Mouse (Mus musculus): ENCODE results near the gene Nck2. TPM values are rescaled to one million over a fixed set of nuclear protein-coding genes. Genes with fewer than 3 reads are reported as not detected.

Nck2 gene
- polyA plus RNA-seq, 2 experiments, result 8.4 to 9.0 TPM

DNA sequence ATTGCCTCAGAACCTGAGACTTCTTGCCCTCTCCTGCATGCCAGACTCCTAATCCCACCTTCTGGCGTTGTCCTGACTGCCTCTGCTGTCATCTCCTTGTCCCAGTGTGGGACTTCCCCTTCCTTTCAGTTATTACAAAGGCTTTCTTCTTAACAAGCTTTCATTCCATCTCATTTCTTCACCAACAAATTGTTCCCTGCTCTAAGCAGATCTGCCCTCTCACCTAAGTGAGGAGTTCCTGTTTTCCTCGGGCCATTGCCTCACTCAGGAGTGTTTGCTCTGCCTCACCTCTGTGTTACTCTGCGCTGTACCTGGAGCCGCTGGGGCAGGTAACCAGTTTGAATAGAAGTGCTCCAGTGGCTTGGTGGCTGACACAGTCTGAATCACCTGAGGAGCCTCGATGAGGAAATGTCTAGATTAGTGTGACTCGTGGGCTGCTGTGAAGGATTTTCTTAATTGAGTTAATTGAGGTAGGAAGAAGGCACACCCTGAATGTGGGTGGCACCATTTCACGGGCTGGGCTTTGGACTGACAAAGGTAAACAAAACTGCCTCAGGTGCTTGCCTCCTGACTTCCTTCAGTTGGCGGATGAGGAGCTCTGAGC lies 27.8 kb downstream of the Nck2 start:
- H3K4me1 ChIP-seq (replicated peaks; ENCODE audit: control insufficient read depth in 2 of 2, insufficient read depth in 2 of 2, low read length in 1 of 2), result peaks cover 30 to 49% of the 10 kb centered on the region in 2 experiments
- 56% methylated on average over 8 of the region's 8 CpGs for WGBS (ENCODE audit: insufficient replicate concordance)
- H3K9ac ChIP-seq (replicated peaks), result no peak overlapping the region
- H3K27me3 ChIP-seq (ENCODE audit: control insufficient read depth, insufficient read depth, low read length), result no peaks in the 10 kb centered on the region
- no peak for ATAC-seq (ENCODE audit: insufficient read depth)
- no peak overlapping the region for H3K27ac ChIP-seq
- no peak for TF ChIP-seq CTCF (IDR thresholded peaks at IDR 0.05; ENCODE audit: low read depth)
- TF ChIP-seq EP300 (IDR thresholded peaks at IDR 0.05; ENCODE audit: low read depth), result no peak
- H3K4me3 ChIP-seq (ENCODE audit: insufficient read depth in 1 of 2, low read depth in 2 of 2, low read length in 2 of 2), result no peak overlapping the region
- DNase-seq (ENCODE audit: low read depth in 3 of 3, low spot score in 3 of 3), result no peak
- H3K36me3 ChIP-seq (replicated peaks; ENCODE audit: control insufficient read depth, insufficient read depth, low read depth), result no peaks in the 10 kb centered on the region
- no peaks in the 10 kb centered on the region for H3K9me3 ChIP-seq (ENCODE audit: control insufficient read depth, low read length)
- no peak overlapping the region for H3K4me2 ChIP-seq (ENCODE audit: low read depth)

DNA sequence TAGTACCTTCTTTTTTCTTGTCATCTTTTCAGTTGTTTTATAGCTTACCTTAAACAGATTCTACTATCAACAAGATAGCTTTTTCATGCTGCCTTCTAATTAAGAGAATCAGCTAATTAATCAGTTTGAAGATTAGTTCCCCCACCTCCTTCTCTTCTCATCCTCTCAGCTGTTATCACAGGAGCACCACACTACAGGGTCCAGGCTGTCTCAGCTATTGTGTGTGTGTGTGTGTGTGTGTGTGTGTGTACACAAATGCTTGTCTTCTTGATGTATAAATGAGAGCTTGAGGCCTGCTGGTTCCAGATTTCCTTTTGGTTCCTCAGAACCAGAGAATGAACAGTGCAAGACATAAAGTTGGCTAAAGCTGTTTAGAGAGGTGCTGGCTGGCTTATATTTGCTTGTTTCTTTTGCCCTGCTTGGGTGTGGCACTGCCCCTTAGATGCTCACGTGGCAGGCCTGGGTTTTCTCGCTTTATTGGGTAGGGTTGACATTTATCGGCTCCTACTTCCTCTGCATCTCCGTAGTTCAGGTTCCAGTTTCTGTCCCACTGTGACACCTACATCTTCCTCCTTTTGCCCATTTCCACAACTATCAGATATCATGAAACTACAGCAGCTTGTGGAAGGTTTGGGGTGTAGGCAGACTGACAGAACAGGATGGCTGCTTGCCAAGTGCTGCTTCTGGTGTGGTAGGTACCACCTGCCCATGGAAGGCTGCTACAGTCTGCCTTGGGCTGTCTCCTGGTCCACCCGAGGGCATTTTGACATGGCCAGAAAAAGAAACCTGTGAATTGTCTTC lies 29.6 kb downstream of the Nck2 start:
- Histone ChIP-seq H3K9ac (replicated peaks) (peak overlapping the region; percentile 31; the same call in 1 of the 2 replicates), H3K27me3 (ENCODE audit: control insufficient read depth, insufficient read depth, low read length) (no peaks in the 10 kb centered on the region), H3K4me1 (replicated peaks; ENCODE audit: control insufficient read depth in 2 of 2, insufficient read depth in 2 of 2, low read length in 1 of 2) (peaks cover 27 to 37% of the 10 kb centered on the region in 2 experiments), H3K27ac (peak overlapping the region; percentile 44), H3K4me2 (ENCODE audit: low read depth) (peak overlapping the region; percentile 33), H3K9me3 (ENCODE audit: control insufficient read depth, low read length) (no peaks in the 10 kb centered on the region), H3K36me3 (replicated peaks; ENCODE audit: control insufficient read depth, insufficient read depth, low read depth) (no peaks in the 10 kb centered on the region), H3K4me3 (ENCODE audit: insufficient read depth in 1 of 2, low read depth in 2 of 2, low read length in 2 of 2) (no peak overlapping the region)
- ATAC-seq (ENCODE audit: insufficient read depth) (0 out of 2 replicates have a peak, but pooled peaks have one; percentile 26), DNase-seq (ENCODE audit: low read depth in 3 of 3, low spot score in 3 of 3) (peak in 1 of 3 experiments; percentile 35)
- WGBS (ENCODE audit: insufficient replicate concordance), result 25% methylated on average over 5 of the region's 5 CpGs
- TF ChIP-seq CTCF (IDR thresholded peaks at IDR 0.05; ENCODE audit: low read depth) (no peak), EP300 (IDR thresholded peaks at IDR 0.05; ENCODE audit: low read depth) (no peak)

DNA sequence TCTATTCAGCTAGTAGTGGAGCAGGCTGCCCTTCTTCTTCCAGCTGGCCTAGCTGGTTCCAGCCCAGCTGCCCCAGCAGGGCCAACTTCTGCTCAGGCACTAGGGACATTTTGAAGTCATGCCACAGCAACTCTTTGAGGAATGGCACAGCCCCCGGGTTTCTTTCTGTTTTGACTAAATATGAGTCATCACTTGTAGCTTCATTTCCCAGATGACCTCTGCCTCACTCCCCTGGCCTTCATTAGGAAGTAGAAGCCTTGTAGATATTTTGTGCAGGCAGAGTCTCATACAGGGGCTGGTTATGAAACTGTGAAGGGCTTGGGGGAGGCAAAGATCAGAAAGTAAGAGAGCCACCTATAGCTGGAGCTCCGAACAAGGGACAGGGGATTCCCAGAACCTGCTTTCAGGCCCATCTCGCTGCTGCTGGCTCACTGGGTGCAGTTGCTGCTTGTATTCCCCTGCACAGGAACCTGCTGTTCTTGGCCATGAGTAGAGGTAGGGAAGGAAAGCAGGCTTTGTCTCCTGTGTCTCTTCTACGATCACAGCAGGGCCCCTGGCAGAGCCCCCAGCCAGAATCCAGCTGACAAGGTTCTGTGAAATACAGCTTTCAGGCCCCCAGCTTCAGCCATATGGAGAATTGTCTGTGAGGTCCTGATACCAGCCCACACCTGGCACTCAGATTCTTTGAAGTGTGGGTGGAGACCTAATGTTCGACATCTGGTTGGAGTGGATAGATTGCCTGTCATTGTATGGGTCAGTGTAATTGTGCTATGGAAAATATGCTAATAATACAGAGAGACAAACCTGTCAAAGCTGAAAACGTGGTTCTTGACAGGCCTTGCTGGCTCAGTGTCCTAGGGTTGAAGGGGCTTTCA lies 30.4 kb downstream of the Nck2 start:
- H3K4me3 ChIP-seq (ENCODE audit: insufficient read depth in 1 of 2, low read depth in 2 of 2, low read length in 2 of 2), result no peak overlapping the region
- peaks cover 27 to 37% of the 10 kb centered on the region in 2 experiments for H3K4me1 ChIP-seq (replicated peaks; ENCODE audit: control insufficient read depth in 2 of 2, insufficient read depth in 2 of 2, low read length in 1 of 2)
- peak; percentile 82 for ATAC-seq (ENCODE audit: insufficient read depth)
- H3K27ac ChIP-seq, result peak overlapping the region; percentile 44
- peak overlapping the region; percentile 31 for H3K9ac ChIP-seq (replicated peaks)
- TF ChIP-seq CTCF (IDR thresholded peaks at IDR 0.05; ENCODE audit: low read depth) (no peak), EP300 (IDR thresholded peaks at IDR 0.05; ENCODE audit: low read depth) (peak; percentile 76)
- DNase-seq (ENCODE audit: low read depth in 3 of 3, low spot score in 3 of 3), result peak; percentile 50 to 62 (median 57)
- no peaks in the 10 kb centered on the region for H3K27me3 ChIP-seq (ENCODE audit: control insufficient read depth, insufficient read depth, low read length)
- peak overlapping the region; percentile 33 for H3K4me2 ChIP-seq (ENCODE audit: low read depth)
- WGBS (ENCODE audit: insufficient replicate concordance), result 34% methylated on average over 6 of the region's 6 CpGs
- H3K9me3 ChIP-seq (ENCODE audit: control insufficient read depth, low read length), result no peaks in the 10 kb centered on the region
- no peaks in the 10 kb centered on the region for H3K36me3 ChIP-seq (replicated peaks; ENCODE audit: control insufficient read depth, insufficient read depth, low read depth)

DNA sequence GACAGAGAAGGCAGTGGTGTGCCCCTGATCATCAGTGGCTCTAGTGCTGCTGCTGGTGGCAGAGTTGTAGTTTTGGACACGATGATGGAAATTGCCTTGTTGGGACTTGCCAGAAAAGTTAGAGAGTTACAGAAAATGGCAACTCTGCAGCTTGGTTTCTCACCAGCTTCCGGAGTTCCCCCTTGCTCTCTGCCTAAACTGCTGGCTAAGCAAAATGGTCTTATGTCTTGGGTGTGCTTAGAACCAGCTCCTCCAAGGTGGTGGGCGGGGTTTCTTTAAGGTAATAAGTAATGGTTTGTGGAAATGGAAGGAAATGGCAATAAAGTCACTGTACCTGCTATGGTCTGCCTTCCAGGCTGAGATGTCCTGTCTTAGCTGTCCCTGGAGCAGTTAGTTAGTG lies 33.6 kb downstream of the Nck2 start:
- ATAC-seq (ENCODE audit: insufficient read depth) (no peak), DNase-seq (ENCODE audit: low read depth in 3 of 3, low spot score in 3 of 3) (no peak)
- Histone ChIP-seq H3K9ac (replicated peaks) (no peak overlapping the region), H3K4me1 (replicated peaks; ENCODE audit: control insufficient read depth in 2 of 2, insufficient read depth in 2 of 2, low read length in 1 of 2) (peaks cover 20 to 27% of the 10 kb centered on the region in 2 experiments), H3K36me3 (replicated peaks; ENCODE audit: control insufficient read depth, insufficient read depth, low read depth) (no peaks in the 10 kb centered on the region), H3K9me3 (ENCODE audit: control insufficient read depth, low read length) (no peaks in the 10 kb centered on the region), H3K27ac (no peak overlapping the region), H3K4me3 (ENCODE audit: insufficient read depth in 1 of 2, low read depth in 2 of 2, low read length in 2 of 2) (no peak overlapping the region), H3K4me2 (ENCODE audit: low read depth) (no peak overlapping the region), H3K27me3 (ENCODE audit: control insufficient read depth, insufficient read depth, low read length) (no peaks in the 10 kb centered on the region)
- no peak for TF ChIP-seq CTCF (IDR thresholded peaks at IDR 0.05; ENCODE audit: low read depth)
- no peak for TF ChIP-seq EP300 (IDR thresholded peaks at IDR 0.05; ENCODE audit: low read depth)
- WGBS (ENCODE audit: insufficient replicate concordance), result 70% methylated on average over 3 of the region's 3 CpGs
